Mouse (Mus musculus) embryonic facial prominence, embryonic 11.5 days (tissue): ENCODE measurements around the gene Syt1. TPM values are rescaled to one million over a fixed set of nuclear protein-coding genes. Genes with fewer than 3 reads are reported as not detected.

ENCODE experiments used
- ATAC-seq: fragments of 200-750 bp; cut with Nextera tagmentation; replicated peaks from 2 replicates; pipeline ENCODE4 v1.8.0; 2017; ENCODE audit warnings: low read depth; ENCODE audit not compliant: insufficient number of reproducible peaks, low FRiP score, low TSS enrichment
- DNase-seq: peaks from one replicate; pipeline ENCODE4 v3.0.0-alpha.2; 2015; ENCODE audit warnings: low spot score
- H3K27ac ChIP-seq: fragments of 300-500 bp; sonication (generic); replicated peaks from 2 replicates; pipeline ENCODE4 v1.5.1; 2014; ENCODE audit warnings: mild to moderate bottlenecking, low read depth, low read length, control low read depth
- H3K27me3 ChIP-seq: fragments of 300-500 bp; sonication (generic); 2 replicates; pipeline ENCODE4 v1.6.1; 2014; ENCODE audit warnings: mild to moderate bottlenecking, low read length, moderate library complexity, mixed read lengths; ENCODE audit not compliant: control insufficient read depth, insufficient read depth
- H3K36me3 ChIP-seq: fragments of 300-500 bp; sonication (generic); replicated peaks from 2 replicates; pipeline ENCODE4 v1.6.1; 2014; ENCODE audit warnings: low read depth, mild to moderate bottlenecking, low read length, moderate library complexity, mixed read lengths; ENCODE audit not compliant: control insufficient read depth, insufficient read depth
- H3K4me1 ChIP-seq: fragments of 300-500 bp; sonication (generic); 2 replicates; pipeline ENCODE4 v1.6.1; 2014; ENCODE audit warnings: low read length, mixed read lengths; ENCODE audit not compliant: control insufficient read depth, insufficient read depth
- H3K4me2 ChIP-seq: fragments of 300-500 bp; sonication (generic); 2 replicates; pipeline ENCODE4 v1.6.1; 2014; ENCODE audit warnings: low read depth, mild to moderate bottlenecking, control low read depth, low read length, moderate library complexity
- H3K4me3 ChIP-seq: fragments of 300-500 bp; sonication (generic); 2 replicates; pipeline ENCODE4 v1.5.1; 2014; ENCODE audit warnings: low read depth, low read length, control low read depth
- H3K9ac ChIP-seq: fragments of 300-500 bp; sonication (generic); replicated peaks from 2 replicates; pipeline ENCODE4 v1.6.1; 2014; ENCODE audit warnings: mild to moderate bottlenecking, control low read depth, low read length
- H3K9me3 ChIP-seq: fragments of 300-500 bp; sonication (generic); replicated peaks from 2 replicates; pipeline ENCODE4 v1.6.1; 2016; ENCODE audit warnings: mild to moderate bottlenecking, low read length, inconsistent platforms, mixed read lengths; ENCODE audit not compliant: control insufficient read depth
- WGBS: fragments of 180-500 bp; shearing (Covaris S2); extraction: QIAGEN DNeasy Blood & Tissue Kit; methylation state at CpG from one replicate; pipeline ENCODE4 v1.1.7; 2014; 5-methylcytosine and 5-hydroxymethylcytosine counted together
- polyA plus RNA-seq: library from polyadenylated mRNA; unstranded; fragments of >200 nt; fragmentation: Nextera tagmentation; extraction: Ambion mirVana; gene quantifications from 2 replicates; pipeline ENCODE4 v1.2.1, GENCODE M21; 2014

Gene Syt1
- polyA plus RNA-seq: 7.1 and 8.3 TPM in 2 replicates

DNA sequence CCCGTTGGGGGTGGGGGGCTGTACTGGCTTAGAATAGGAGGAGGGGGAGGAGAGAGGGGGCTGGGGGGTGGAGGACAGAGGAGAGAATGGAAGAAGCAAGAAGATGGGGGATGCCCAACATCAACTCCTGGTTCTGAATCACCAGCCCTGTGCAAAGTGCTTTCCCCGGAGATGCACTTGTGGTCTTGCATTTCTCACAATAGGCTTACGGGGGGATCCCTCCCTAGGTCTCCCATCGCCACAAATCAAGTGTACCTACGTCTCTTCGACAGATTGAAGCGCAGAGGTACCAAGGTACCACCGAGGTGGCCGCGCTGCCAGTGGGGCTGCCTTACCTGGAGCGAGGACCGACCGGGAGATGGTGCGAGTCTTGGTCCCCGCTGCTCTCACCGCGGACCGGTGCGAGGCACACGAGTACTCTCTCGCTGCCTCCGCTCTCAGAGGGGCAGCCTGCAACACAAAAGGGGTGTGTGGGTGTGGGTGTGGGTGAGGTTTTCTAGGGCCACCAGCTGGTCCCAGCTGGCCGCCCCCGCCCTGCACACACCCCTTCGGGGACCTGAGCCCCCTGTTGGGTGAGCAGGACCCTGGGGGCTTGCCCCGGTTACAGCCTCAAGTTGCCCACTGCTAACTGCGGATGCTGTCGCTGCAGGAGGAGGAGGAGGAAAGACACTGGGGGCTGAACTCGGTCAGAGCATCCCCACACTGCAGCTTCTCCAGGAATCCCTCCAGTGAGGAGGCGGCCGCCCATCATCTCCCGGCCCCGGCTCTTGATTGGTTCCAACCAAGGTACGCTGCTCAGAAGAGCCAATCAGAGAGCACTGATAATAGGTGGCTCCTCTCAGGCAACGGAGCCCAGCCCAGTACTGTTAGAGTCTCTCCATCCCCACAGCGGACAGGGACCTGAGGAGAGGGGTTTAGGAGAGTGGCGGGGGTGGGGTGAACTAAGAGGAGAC lies at the start of gene Syt1:
Gene Syt1, minus strand, starts transcription at position 742 of the 953 bp plus-strand sequence.
- DNase-seq (peak; percentile 87), ATAC-seq (peak; percentile 99)
- Histone ChIP-seq H3K9me3 (no peaks in the 10 kb centered on the region), H3K4me3 (peak within 1 kb of the TSS; percentile 56), H3K4me2 (peak within 1 kb of the TSS; percentile 97), H3K27me3 (no peaks in the 10 kb centered on the region), H3K4me1 (no peaks in the 10 kb centered on the region), H3K27ac (no peak within 1 kb of the TSS), H3K36me3 (no peaks in the 10 kb centered on the region), H3K9ac (peak within 1 kb of the TSS; percentile 53)
- under 1% methylated on average over 37 of the region's 37 CpGs for WGBS

- H3K9ac ChIP-seq: no peak overlapping the region
- ATAC-seq: no peak
- WGBS: 80% methylated on average over 6 of the region's 6 CpGs
- no peak overlapping the region for H3K4me3 ChIP-seq
- H3K4me2 ChIP-seq: no peak overlapping the region
- no peaks in the 10 kb centered on the region for H3K9me3 ChIP-seq
- H3K27ac ChIP-seq: no peak overlapping the region
- no peaks in the 10 kb centered on the region for H3K4me1 ChIP-seq
- DNase-seq: no peak
- no peaks in the 10 kb centered on the region for H3K36me3 ChIP-seq
- no peaks in the 10 kb centered on the region for H3K27me3 ChIP-seq
Observed at GRCm38 (mm10) chr10:109056500-109056899, 45.7 kb upstream of the Syt1 start.

- no peak for DNase-seq
- Histone ChIP-seq H3K4me1 (no peaks in the 10 kb centered on the region), H3K36me3 (no peaks in the 10 kb centered on the region), H3K4me3 (no peak overlapping the region), H3K27ac (no peak overlapping the region), H3K27me3 (no peaks in the 10 kb centered on the region), H3K4me2 (no peak overlapping the region), H3K9me3 (no peaks in the 10 kb centered on the region), H3K9ac (no peak overlapping the region)
- ATAC-seq: no peak
- whole genome bisulfite sequencing: 72% methylated on average over 5 of the region's 5 CpGs
Observed at GRCm38 (mm10) chr10:109047537-109047936, 36.8 kb upstream of the Syt1 start.

DNA sequence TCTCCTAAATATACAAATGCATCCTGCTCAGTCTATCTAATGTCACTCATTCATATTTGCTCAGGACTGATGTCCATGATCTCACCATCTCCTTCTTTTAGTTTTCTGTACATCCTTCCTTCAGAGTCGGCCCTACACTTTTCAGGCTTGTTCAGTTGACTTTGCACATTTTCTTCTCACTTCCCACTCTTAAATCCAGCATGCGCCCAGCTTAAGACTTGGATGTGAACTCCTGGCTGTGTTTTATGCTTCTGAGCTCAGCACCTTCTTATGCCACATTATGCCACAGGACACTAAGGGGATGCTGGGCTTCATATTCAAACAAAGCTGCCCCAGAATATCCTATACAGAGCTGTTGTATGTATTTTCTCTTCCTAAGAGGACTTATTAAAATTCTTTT lies 36.2 kb upstream of the Syt1 start:
- Histone ChIP-seq H3K9me3 (no peaks in the 10 kb centered on the region), H3K36me3 (no peaks in the 10 kb centered on the region), H3K27ac (no peak overlapping the region), H3K4me2 (no peak overlapping the region), H3K4me3 (no peak overlapping the region), H3K27me3 (no peaks in the 10 kb centered on the region), H3K9ac (no peak overlapping the region), H3K4me1 (no peaks in the 10 kb centered on the region)
- ATAC-seq (no peak), DNase-seq (no peak)
- WGBS: 87% methylated on average over 2 of the region's 2 CpGs

DNA sequence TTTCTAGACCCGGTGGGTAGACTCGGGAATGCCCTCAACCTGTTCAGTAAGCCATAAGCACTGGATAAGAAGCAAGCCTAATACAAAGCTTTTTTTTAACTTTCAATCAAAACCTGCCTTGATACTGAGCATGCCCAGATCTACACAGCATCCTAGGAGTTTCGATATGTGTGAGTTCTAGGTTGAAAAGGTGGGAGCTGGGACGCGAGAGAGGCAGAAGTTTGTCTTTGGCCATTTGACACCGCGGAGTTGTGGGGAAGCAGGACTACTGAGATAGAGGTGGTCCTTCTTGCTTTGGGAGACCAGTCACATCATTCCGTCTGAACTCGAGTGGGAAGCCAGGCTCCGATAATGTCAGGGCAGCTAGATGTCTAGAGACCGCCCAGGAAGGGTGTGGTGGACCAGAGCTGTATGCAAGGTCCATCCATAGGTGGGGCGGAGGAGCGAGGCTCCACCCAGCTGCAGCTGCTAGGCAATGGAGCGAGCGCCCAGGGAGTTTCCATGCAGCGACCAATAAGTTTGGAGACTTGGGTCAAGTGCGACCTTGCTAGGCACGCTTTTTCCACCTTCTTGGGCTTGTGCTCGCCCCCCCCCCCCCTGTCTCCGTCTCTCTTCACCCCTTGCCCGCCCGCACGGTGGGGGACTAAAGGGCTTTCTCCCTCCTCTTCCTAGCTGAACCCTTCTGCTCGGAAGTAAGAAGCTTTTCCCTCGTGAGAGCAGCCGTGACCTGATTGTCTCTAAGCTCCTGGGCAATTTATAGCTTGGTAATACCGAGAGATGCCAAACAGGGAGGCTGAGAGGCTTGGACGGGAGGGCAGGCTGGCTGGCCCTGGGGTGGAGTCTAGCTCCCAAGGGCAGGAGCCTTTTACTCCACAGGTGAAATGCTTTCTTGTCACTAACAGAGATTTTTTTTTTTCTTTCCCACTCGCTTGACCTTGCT lies 714 bp upstream of the Syt1 start:
- Histone ChIP-seq H3K27me3 (no peaks in the 10 kb centered on the region), H3K9me3 (no peaks in the 10 kb centered on the region), H3K9ac (peak overlapping the region; percentile 19; the same call in 1 of the 2 replicates), H3K4me3 (peak overlapping the region; percentile 56), H3K4me2 (peak overlapping the region; percentile 97), H3K36me3 (no peaks in the 10 kb centered on the region), H3K27ac (no peak overlapping the region), H3K4me1 (no peaks in the 10 kb centered on the region)
- DNase-seq (peak; percentile 44), ATAC-seq (peak; percentile 71)
- under 1% methylated on average over 29 of the region's 29 CpGs for WGBS

DNA sequence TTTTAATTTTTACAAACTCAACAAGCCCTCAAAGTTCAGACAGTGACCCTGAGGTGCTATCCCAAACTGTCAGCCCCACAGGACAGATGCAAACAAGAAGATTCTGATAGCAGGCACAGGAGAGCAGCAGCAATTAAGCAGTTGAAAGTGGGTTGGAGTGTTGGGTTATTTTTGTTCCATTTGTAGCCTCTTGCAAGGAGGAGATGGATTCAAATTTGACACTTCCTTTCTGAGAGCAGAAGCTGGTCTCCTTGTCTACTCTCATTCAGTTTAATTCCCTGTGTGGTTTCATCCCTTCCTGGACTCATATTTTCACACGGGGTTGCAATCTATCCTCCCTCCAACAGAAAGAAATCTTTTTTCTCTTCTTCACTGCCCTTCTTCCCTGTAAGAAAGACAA lies 951 bp downstream of the Syt1 start:
- Histone ChIP-seq H3K4me1 (no peaks in the 10 kb centered on the region), H3K27ac (no peak overlapping the region), H3K9me3 (no peaks in the 10 kb centered on the region), H3K36me3 (no peaks in the 10 kb centered on the region), H3K4me2 (peak overlapping the region; percentile 97), H3K4me3 (peak overlapping the region; percentile 56; the same call in 1 of the 2 replicates), H3K9ac (peak overlapping the region; percentile 53; the same call in 1 of the 2 replicates), H3K27me3 (no peaks in the 10 kb centered on the region)
- 4% methylated on average over 1 of the region's 1 CpGs for WGBS
- ATAC-seq (no peak), DNase-seq (no peak)

DNA sequence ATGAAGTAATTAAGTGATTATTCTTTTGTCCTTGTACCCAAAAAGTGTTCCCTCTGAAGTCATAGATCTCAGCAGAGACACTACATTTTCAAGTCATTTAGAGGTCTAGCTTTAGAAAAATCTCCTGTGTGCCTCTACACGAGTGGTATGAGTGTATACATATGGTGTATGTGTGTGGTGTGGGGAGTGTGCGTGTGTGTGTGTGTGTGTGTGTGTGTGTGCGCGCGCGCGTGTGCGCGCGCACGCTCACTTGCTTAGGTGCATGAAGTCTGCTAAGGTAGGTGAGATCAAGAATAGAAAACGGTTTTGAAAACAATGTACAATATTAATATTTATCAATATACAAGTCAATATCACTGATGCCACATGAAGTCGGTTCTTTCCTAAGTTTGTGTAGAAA lies 2.3 kb downstream of the Syt1 start:
- 95% methylated on average over 13 of the region's 13 CpGs for WGBS
- H3K27ac ChIP-seq: no peak overlapping the region
- DNase-seq (no peak), ATAC-seq (no peak)
- H3K9ac ChIP-seq: no peak overlapping the region
- H3K36me3 ChIP-seq: no peaks in the 10 kb centered on the region
- H3K4me3 ChIP-seq: no peak overlapping the region
- H3K4me2 ChIP-seq: no peak overlapping the region
- H3K27me3 ChIP-seq: no peaks in the 10 kb centered on the region
- no peaks in the 10 kb centered on the region for H3K4me1 ChIP-seq
- no peaks in the 10 kb centered on the region for H3K9me3 ChIP-seq
